Mouse (Mus musculus): ENCODE measurements around the gene Olfr911-ps1.

The Olfr911-ps1 gene

GRCm38 (mm10) chr9:38521280-38521679, at the start of gene Olfr911-ps1:
Gene Olfr911-ps1, plus strand, starts transcription at chr9:38521580.
- no peak for DNase-seq

DNA sequence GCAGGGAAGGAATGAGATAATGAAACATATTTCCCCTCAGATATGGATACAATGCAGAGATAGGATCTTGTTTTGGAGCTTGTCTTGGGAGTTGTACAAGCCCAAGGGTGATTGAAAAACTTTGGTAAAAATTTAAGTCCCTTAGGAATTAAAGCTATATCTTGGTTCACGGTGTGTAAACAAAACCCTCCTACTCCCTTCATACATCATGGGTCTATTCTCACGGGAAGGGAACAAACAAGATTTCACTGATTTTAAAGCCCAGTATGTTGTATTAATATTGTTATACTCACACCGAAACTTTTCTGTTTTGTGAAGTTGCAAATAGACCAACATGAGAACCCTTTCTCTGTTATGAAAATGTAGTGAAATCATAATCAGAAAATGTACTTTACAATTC, 34.6 kb upstream of the Olfr911-ps1 start, which contains the start of gene Olfr906:
TSS of gene Olfr906 (plus strand) at position 301 of the 400 bp plus-strand sequence.
- no peak for DNase-seq

DNA sequence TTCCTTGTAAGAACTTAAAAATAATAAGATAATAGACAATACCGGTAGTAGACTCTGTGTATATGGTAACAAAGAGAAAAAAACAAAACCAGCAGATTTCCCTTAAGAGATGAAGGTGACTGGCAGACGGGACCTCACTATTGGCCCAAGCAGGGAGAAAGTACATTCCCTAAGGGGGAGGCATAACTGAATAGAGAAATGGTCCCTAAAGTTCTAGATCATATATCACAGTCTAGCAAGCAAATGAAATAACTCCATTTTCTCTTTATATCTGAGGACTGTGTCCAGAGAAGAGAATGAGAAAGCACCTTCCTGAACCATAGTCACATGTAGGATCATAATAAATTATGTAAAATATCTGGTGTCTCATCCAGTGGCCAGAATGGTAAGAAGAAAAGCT, 25.9 kb upstream of the Olfr911-ps1 start, which contains the start of gene Olfr907:
TSS of gene Olfr907 (plus strand) at position 301 of the 400 bp plus-strand sequence.
- DNase-seq = no peak

DNA sequence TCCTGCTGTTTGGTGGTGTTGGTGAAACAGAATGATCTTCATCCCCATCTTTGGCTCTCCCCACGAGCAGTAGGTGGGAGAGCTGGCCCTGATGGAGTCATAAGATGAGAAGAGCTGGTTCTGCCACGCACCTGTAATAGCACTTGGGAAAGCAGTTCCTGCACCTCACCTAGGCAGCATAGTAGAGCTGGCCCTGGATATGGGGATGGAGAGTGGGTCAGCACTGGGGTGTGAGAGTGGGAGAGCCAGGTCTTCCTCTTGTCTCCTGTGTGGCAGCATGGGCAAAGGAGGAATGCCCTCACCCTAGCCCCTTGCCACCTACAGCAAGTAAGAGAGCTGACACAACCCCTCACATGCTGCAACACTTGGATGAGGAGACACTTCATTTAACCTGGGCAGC, 9.0 kb upstream of the Olfr911-ps1 start:
- DNase-seq = no peak

DNA sequence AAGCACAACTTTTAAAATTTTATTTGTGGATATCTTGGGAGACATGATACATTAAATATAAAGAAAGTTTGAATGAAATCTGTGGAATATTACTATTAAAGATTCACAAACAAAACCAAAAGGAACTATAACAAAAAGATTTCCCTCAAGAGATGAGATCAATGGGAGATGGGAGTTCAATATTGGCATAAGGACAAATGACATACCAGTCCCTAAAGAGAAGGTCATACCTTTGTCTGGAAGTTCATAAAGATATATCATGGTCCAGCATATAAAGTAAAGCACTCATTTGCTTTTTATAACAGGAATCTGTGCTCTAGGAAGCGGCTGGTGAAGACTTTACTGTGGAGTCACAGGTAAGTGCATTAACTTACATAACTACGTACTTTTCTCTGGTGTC, 16.2 kb downstream of the Olfr911-ps1 start, which contains the start of gene Olfr910:
TSS of gene Olfr910 (plus strand) at position 301 of the 400 bp plus-strand sequence.
- DNase-seq = no peak
